Mouse (Mus musculus): ENCODE measurements around the gene Capn8.

The Capn8 gene

DNA sequence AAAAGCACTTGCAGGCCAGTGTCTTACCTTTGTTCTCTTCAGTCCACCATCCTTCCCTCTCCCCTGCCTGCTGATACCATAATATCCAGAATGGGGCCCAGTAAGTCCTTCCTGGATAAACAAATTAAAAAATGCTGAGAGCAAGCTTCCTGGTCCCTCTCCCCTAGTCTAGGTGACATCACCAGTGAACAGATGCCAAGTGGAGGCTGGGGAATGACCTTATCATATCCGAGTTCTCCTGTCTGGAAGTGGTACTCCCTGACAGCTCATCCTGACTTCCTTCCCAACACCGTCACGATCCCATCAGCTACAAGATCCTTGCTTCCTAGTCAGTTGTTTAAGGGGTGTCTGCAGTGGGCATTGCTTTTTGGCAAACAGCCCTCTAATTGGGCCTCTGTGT lies 6.3 kb downstream of the Capn8 start:
- TF ChIP-seq GATA4 (IDR thresholded peaks at IDR 0.05; ENCODE audit: insufficient replicate concordance, low read length), result peak; percentile 56; the same call in 1 of the 2 replicates

DNA sequence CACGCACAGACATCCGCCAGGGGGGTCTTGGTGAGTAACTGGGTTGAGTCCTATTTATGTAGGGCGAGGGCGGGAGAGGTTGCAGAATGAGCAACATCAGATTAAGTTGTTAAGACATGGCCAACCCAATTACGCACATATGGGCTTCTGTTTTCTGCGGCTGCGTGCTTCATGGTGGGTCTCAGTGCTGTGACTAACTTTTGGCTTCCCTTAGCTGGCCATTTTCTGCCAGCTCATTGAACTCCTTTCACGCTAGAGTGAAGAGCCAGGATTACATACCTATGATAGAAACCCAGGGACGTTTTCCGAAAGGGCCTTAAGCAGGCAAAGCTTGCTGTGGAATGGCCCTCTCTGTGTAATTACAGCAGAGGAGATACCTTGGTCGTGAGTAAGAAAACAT lies 7.2 kb downstream of the Capn8 start:
- TF ChIP-seq GATA4 (IDR thresholded peaks at IDR 0.05; ENCODE audit: insufficient replicate concordance, low read length), result no peak

- TF ChIP-seq GATA4 (IDR thresholded peaks at IDR 0.05; ENCODE audit: insufficient replicate concordance, low read length), result no peak
These were observed 9.3 kb downstream of the Capn8 start for GRCm38 (mm10) chr1:182573856-182574665.

DNA sequence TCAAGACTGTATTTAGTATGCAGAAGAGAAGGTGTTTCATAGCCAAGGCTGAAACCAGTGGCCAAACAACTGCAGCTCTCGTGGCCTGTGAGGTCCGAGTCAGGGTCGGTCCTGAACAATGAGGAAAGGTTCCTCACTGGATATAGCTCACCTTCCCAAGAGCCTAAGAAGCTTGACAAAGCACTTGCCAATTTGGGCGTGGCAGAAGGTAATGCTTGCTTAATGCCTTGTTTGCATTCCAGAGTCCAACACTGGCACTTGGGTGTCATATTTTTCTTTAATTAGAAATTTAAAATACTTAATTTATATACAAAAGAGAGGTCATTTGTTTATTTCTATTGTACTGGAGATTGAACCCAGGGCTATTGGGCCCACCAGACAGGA lies 9.9 kb downstream of the Capn8 start:
- no peak for TF ChIP-seq GATA4 (IDR thresholded peaks at IDR 0.05; ENCODE audit: insufficient replicate concordance, low read length)

DNA sequence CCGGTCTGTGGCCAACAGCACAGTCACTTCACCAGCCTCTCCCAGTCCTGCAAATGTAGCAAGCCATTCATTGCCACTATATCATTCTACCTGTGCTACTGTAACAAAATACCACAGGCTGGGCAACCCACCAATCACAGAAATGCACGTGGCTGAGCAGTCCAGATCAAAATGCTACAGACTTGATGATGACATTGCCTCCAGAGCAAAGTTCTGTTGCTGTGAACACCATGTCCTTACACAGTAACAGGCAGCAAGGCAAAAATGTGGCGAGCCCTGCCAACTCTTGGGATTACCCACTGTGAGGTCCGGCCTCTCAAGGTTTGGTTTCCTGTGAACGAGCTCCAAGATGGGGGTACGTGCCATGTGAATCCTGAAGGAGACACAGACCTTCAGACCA lies 19.4 kb downstream of the Capn8 start:
- no peak for TF ChIP-seq GATA4 (IDR thresholded peaks at IDR 0.05; ENCODE audit: insufficient replicate concordance, low read length)

DNA sequence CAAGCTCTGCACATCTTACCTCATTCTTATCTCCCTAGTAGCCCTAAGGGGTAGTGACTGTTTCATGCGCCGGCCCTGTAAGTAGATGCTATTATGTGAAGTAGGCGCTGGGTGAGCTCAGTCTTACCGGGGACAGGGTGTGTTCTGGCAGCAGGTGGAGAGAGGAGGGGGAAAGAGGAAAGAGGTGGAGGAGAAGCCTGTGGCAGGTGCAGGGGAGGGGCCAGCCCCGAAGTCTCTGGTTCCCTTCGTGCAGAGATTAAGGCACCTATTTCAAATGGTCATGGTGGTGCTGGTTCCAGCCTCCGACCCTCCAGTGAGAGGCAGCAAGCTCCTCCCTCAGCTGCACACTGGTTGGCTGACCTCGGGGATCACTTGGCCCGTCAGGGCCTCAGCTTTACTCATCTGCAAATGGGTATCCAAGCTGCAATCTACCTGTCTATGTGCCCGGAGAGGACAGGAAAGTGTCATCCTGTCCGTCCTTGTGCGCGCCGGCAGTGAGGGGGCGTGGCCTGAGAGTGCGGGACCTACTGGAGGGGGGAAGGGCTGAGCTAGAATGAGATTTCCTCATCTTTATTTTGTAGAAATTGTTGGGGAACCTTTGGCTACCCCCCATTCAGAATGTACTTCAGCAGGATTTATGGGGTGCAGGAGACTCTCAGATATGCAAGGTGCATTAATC lies 20.5 kb downstream of the Capn8 start:
- no peak for TF ChIP-seq GATA4 (IDR thresholded peaks at IDR 0.05; ENCODE audit: insufficient replicate concordance, low read length)

- peak; percentile 66; the same call in 1 of the 2 replicates for TF ChIP-seq GATA4 (IDR thresholded peaks at IDR 0.05; ENCODE audit: insufficient replicate concordance, low read length)
These were observed 22.9 kb downstream of the Capn8 start for GRCm38 (mm10) chr1:182587706-182588105.

DNA sequence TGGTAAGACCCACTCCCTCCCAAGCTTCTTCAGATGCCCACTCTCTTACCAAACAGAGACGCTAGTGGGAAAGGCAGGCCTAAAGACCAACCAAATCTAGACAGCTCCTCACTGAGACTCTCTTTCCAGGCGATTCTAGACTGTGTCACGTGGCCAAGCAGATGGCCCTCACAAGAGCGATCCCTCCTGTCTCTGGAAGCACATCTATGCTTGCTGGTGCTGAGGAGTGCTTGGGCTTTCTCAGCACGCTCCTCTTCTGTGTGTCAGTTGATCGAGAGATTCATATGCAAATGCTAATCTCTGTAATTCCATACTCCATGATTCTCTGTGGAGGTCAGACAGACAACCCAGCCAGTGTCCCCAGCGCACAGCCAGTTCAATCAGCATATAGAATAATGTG lies 26.7 kb downstream of the Capn8 start:
- TF ChIP-seq GATA4 (IDR thresholded peaks at IDR 0.05; ENCODE audit: insufficient replicate concordance, low read length), result no peak

DNA sequence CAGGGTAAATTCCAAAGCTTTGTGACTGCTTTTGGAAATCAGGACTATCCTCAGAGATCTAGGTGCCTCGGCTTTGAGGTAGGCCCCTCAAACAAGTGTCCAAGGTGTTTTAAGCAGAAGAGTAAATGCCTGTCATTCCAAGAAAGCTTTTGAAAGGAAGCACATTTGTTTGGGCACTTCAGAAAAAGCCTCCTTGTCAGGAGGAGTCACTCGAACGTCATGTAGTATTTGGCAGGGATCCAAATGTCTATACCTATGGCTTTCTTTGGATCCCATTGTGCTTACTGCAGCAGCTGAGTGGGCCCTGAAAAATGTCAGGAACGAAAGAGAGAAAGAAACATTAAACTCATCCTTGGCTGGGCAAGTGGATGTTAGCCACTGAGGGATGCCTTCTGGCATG lies 27.6 kb downstream of the Capn8 start:
- TF ChIP-seq GATA4 (IDR thresholded peaks at IDR 0.05; ENCODE audit: insufficient replicate concordance, low read length), result no peak

GRCm38 (mm10) chr1:182605330-182606150 lies 40.7 kb downstream of the Capn8 start:
- no peak for TF ChIP-seq GATA4 (IDR thresholded peaks at IDR 0.05; ENCODE audit: insufficient replicate concordance, low read length)

GRCm38 (mm10) chr1:182609701-182610335 lies 45.0 kb downstream of the Capn8 start:
- TF ChIP-seq GATA4 (IDR thresholded peaks at IDR 0.05; ENCODE audit: insufficient replicate concordance, low read length), result no peak

- no peak for TF ChIP-seq GATA4 (IDR thresholded peaks at IDR 0.05; ENCODE audit: insufficient replicate concordance, low read length)
These were observed 50.7 kb downstream of the Capn8 start for GRCm38 (mm10) chr1:182615465-182615864.

DNA sequence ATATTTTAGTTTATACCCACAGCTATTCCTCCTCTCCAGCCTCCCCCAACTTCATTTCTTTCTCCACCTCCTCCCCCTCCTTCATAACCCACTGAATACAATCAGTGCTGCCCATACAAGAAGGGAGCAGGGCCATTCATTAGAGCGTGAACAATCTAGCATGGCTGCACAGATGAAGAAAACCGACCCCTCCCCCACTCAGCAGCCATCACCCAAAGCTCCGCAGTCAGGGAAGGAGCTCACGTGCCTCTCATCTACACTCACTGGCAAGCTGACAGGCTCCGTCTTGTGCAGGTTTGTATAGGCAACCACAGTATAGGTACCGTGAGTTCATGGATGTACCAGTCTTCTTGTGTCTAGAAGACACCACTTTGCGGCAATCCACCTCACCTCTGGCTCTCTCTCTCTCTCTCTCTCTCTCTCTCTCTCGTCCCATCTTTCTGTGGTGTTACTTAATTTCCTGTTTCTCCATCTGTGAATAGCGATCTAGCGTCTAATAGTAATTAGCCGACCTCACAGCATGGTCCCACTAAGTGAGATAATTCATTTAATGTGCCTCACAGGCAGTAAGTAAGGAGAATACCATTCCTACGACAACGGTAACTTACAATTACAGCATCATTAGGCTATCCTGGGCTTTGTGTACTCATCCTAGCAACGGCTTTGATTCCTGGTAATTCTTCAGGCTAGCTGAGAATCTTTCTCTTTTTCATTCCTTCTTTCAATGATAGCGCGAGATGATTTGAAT lies 53.6 kb downstream of the Capn8 start:
- no peak for TF ChIP-seq GATA4 (IDR thresholded peaks at IDR 0.05; ENCODE audit: insufficient replicate concordance, low read length)

DNA sequence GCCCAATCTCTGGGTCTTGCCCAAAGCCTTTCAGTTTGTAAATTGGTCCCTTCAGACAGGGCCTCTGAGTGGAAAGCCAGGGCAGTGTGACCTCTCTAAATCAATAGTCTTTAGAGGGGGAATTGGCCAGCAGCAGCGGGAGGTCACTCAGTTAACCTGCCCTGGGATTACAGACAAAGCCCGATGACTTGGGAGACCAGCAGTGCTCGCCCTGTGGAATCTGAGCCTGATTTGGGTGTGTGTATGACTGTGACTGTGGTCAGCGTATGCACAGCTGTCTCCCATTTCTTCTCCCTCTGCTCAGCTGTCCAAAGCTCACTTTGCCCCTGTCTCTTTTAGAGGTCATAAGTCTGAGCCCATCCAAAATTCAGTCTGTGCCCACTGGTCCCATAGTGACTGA lies 55.7 kb downstream of the Capn8 start:
- no peak for TF ChIP-seq GATA4 (IDR thresholded peaks at IDR 0.05; ENCODE audit: insufficient replicate concordance, low read length)
